Mouse (Mus musculus): Measurements from ENCODE around the gene Sec61g. TPM values are rescaled to one million over a fixed set of nuclear protein-coding genes. Genes with fewer than 3 reads are reported as not detected.
A peak's percentile ranks its signal among the peaks of the same experiment; 100 is the strongest.

The Sec61g gene
- polyA plus RNA-seq, 1 experiment, result 14.9 TPM

DNA sequence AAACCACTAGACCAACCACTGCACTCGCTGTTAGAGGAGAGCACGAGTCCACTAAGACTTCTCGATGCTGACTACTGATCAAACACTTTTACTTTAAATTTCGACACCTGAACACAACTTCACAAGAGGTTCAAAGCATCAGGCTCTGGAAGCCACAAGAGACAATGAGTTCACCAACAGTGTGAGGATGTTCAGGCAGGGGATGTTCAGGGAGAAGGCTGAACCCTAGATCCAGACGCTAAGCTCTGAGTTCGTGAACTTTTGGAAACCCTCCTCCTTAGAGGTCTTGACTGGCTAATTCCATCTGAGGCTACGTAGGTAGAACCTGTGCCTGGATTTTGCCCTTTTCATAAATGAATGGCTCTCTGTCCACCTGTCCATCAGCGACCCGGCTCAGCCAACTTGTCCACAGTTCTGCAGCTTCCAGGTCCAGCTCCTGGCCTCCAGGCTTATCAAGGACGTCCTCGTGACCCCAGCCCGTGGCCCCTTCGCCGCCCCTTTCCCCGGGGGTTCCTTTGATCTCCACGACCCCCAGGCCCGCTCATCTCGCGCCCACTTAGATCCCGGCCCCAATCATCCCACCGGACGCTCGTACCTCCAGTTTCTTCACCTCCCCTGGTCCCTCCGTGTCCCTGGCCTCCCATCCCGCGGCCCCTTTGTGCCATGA lies 766 bp downstream of the Sec61g start:
- TF ChIP-seq CTCF (conservative IDR thresholded peaks at IDR 0.05; ENCODE audit: insufficient read depth, insufficient read length, low read depth, low read length) (no peak), POLR2A (IDR thresholded peaks at IDR 0.05; ENCODE audit: low read depth, low read length) (no peak)
- Histone ChIP-seq H3K36me3 (ENCODE audit: control insufficient read depth, insufficient read depth, low read length) (peaks cover 3% of the 10 kb centered on the region; the same call in 1 of the 2 replicates), H3K4me3 (ENCODE audit: insufficient read depth, low read depth, low read length) (peak overlapping the region; percentile 99), H3K27ac (ENCODE audit: insufficient read depth, low read depth, low read length) (peak overlapping the region; percentile 83), H3K4me1 (ENCODE audit: control insufficient read depth, insufficient read depth, low read length) (peaks cover 5% of the 10 kb centered on the region; the same call in 1 of the 2 replicates), H3K27me3 (replicated peaks; ENCODE audit: control insufficient read depth, insufficient read depth, low read length) (no peaks in the 10 kb centered on the region)
- 2% methylated on average over 26 of the region's 26 CpGs for WGBS
- no peak for DNase-seq

DNA sequence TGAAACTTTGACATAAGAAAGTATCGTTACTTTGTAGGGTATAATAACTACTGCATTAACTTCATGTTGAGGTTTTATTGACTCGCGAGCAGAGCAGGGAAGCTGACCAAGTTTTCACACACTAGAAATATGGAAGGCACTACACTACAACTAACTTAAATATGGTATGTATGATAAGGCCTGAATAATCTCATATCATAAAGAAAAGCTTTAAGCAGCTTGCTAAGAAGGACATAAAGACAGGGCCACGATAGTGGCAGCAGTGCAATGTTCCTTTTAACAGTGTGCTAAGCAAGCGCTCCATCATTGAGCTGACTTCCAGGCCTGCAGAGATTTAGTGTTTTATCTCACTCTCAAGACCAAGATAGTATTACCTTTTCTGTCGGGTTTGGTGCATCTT lies 2.3 kb downstream of the Sec61g start:
- Histone ChIP-seq H3K36me3 (ENCODE audit: control insufficient read depth, insufficient read depth, low read length) (peaks cover 5% of the 10 kb centered on the region; the same call in 1 of the 2 replicates), H3K4me1 (ENCODE audit: control insufficient read depth, insufficient read depth, low read length) (peaks cover 5% of the 10 kb centered on the region; the same call in 1 of the 2 replicates), H3K4me3 (ENCODE audit: insufficient read depth, low read depth, low read length) (no peak overlapping the region), H3K27me3 (replicated peaks; ENCODE audit: control insufficient read depth, insufficient read depth, low read length) (no peaks in the 10 kb centered on the region), H3K27ac (ENCODE audit: insufficient read depth, low read depth, low read length) (no peak overlapping the region)
- TF ChIP-seq CTCF (conservative IDR thresholded peaks at IDR 0.05; ENCODE audit: insufficient read depth, insufficient read length, low read depth, low read length) (no peak), POLR2A (IDR thresholded peaks at IDR 0.05; ENCODE audit: low read depth, low read length) (no peak)
- 94% methylated on average over 6 of the region's 6 CpGs for WGBS
- DNase-seq, result no peak

DNA sequence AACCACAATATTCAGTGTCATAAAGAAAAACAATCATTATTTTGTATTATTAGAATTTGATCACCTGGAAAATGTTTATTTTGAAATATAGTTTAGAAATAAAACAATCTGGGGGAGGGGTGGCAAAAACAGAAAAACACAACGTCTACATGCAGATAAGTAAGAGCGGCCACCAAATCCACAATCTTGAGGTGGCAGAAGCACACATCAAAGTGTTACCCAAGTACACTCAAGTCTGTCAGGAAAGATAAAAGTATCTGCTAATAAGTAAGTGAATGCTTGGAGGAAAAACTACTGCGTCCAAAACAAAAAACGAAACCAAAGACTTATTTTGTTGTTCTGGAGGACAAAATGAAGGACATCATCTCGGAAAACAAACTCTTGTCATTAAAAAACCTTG lies 5.1 kb downstream of the Sec61g start:
- no peak for DNase-seq
- Histone ChIP-seq H3K36me3 (ENCODE audit: control insufficient read depth, insufficient read depth, low read length) (peaks cover 5% of the 10 kb centered on the region; the same call in 1 of the 2 replicates), H3K4me1 (ENCODE audit: control insufficient read depth, insufficient read depth, low read length) (peaks cover 5% of the 10 kb centered on the region; the same call in 1 of the 2 replicates), H3K27me3 (replicated peaks; ENCODE audit: control insufficient read depth, insufficient read depth, low read length) (no peaks in the 10 kb centered on the region), H3K4me3 (ENCODE audit: insufficient read depth, low read depth, low read length) (no peak overlapping the region), H3K27ac (ENCODE audit: insufficient read depth, low read depth, low read length) (no peak overlapping the region)
- no peak for TF ChIP-seq CTCF (conservative IDR thresholded peaks at IDR 0.05; ENCODE audit: insufficient read depth, insufficient read length, low read depth, low read length)
- no peak for TF ChIP-seq POLR2A (IDR thresholded peaks at IDR 0.05; ENCODE audit: low read depth, low read length)
- WGBS, result 91% methylated on average over 5 of the region's 5 CpGs

DNA sequence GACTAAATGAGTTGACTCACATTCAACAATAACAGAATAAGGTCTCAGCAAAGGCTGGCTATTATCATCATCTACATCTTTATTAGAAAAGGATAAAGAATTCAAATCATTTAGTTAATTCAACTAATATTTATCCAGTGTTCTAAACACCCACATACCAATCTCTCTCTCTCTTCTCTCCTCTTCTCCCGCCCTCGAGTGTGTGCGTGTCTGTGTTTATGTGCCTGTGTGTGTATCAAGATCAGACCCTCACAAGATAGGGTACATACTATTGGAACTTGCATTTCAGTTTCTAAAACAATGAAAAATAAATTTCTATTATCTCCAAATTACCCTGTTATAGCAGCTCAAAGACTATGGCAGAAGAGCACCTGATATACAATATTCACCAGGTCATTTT lies 5.5 kb downstream of the Sec61g start:
- H3K4me1 ChIP-seq (ENCODE audit: control insufficient read depth, insufficient read depth, low read length), result peaks cover 5% of the 10 kb centered on the region; the same call in 1 of the 2 replicates
- no peak overlapping the region for H3K27ac ChIP-seq (ENCODE audit: insufficient read depth, low read depth, low read length)
- DNase-seq, result no peak
- 80% methylated on average over 3 of the region's 3 CpGs for WGBS
- H3K36me3 ChIP-seq (ENCODE audit: control insufficient read depth, insufficient read depth, low read length), result peaks cover 5% of the 10 kb centered on the region; the same call in 1 of the 2 replicates
- no peaks in the 10 kb centered on the region for H3K27me3 ChIP-seq (replicated peaks; ENCODE audit: control insufficient read depth, insufficient read depth, low read length)
- TF ChIP-seq CTCF (conservative IDR thresholded peaks at IDR 0.05; ENCODE audit: insufficient read depth, insufficient read length, low read depth, low read length), result no peak
- no peak for TF ChIP-seq POLR2A (IDR thresholded peaks at IDR 0.05; ENCODE audit: low read depth, low read length)
- H3K4me3 ChIP-seq (ENCODE audit: insufficient read depth, low read depth, low read length), result no peak overlapping the region

DNA sequence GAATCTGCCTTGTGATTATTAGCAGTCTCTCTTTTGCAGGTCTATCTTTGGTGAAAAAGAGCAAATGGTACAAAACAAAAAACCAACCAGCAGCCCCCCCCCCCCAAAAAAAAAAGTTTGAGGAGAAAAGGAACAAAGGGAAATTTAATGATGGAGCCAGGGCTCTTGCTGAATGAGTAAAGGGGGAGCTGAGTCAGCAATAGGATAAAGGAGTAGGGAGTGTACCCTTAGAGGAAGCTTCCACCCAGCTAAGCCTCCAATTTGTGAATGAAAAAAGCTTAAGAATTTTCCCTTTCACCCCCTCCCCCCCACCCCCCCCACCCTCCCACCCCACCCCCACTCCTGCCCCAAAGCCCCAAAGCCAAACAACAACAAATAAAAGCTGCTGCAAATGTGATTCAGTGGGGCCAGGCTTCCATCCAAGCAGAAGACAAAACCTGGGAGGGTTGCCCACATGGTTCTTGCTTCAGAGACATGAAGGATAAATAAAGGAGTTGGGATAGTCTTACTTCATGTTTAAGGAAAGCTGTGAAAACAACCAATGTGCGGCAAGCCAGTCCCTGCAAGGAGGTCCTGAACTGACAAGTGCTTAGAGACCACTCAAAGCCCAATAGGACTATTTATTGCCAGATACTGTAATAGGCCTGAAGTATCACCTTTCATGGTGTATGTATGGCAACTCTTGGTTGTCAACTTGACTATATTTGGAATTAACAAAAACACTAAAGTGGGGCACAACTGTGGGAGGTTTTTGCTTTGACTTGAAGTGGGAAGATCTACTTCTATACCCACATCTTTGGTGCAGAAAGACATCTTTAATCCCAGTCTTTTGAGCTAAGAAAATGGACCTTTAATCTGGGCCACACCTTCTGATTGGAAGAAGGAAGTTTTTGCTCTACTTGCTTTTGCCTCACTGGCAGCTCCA lies 9.3 kb downstream of the Sec61g start:
- Histone ChIP-seq H3K4me3 (ENCODE audit: insufficient read depth, low read depth, low read length) (no peak overlapping the region), H3K27ac (ENCODE audit: insufficient read depth, low read depth, low read length) (no peak overlapping the region), H3K27me3 (replicated peaks; ENCODE audit: control insufficient read depth, insufficient read depth, low read length) (no peaks in the 10 kb centered on the region), H3K36me3 (ENCODE audit: control insufficient read depth, insufficient read depth, low read length) (peaks cover 5% of the 10 kb centered on the region; the same call in 1 of the 2 replicates), H3K4me1 (ENCODE audit: control insufficient read depth, insufficient read depth, low read length) (no peaks in the 10 kb centered on the region)
- no peak for TF ChIP-seq POLR2A (IDR thresholded peaks at IDR 0.05; ENCODE audit: low read depth, low read length)
- no peak for TF ChIP-seq CTCF (conservative IDR thresholded peaks at IDR 0.05; ENCODE audit: insufficient read depth, insufficient read length, low read depth, low read length)
- no peak for DNase-seq
- WGBS, result 45% methylated on average over 1 of the region's 1 CpGs

Other genes starting within 250 kb of the Sec61g start
- gene Egfr, start 243.7 kb upstream of the Sec61g start, polyA plus RNA-seq (2012; rRNA removed), result 19.9 and 41.0 TPM in 2 replicates